Mouse (Mus musculus): Measurements from ENCODE around the gene Fnbp1l. TPM values are rescaled to one million over a fixed set of nuclear protein-coding genes. Genes with fewer than 3 reads are reported as not detected.

Gene Fnbp1l
- polyA plus RNA-seq (2015; fragmentation: Nextera tagmentation; extraction: Ambion mirVana) = 4.0 and 4.4 TPM in 2 replicates

DNA sequence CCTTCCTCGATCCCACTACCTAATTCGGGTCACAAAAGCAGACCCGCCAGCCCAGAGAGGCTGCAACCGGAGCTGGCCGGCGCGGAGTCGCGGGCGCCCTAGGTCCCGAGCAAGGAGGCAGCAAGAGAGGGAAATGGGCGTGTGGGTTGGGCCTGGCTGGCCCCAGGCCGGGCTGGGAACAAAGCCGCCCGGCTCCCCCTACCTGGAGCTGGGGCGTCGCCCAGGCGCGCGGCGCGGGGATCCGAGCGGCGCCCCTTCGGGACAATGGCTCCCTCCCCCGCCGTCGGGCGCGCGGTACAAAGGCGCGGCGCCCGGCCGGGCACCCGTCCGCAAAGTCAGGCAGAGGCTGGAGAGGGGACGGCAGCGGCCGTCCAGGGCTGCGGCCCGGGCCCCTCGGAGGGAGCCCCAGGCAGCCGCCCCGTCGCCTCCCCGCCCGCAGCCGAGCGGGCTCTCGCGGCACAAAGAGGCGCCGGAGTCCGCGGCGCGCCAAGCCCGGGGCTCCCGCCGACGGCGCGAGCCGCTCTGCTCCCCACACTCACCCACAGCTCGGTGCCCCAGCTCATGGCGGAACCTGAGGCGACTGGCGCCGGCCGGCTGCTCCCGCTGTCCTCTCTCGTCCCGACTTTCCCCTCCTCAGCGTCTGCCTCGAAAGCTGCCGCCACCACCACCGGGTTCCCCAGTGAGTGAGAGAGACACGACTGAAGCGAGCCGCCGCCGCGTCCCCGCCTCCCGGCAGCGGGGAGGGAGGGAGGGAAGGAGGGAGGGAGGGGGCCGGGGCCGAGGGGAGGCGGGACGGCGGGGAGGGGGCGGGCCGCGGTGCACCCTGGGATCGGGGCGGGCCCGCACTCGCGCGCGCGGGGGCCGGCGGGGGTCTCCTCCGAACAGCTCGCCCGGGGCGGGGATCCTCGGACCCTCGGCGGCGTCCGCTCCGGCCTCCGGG is at the start of gene Fnbp1l:
Gene Fnbp1l, minus strand, starts transcription at position 725 of the 940 bp plus-strand sequence.
- H3K4me1 ChIP-seq (ENCODE audit: insufficient read depth) = peaks cover 5% of the 10 kb centered on the region
- H3K27ac ChIP-seq (ENCODE audit: low read depth) = peak within 1 kb of the TSS; percentile 95
- peak within 1 kb of the TSS; percentile 80 for H3K4me2 ChIP-seq (ENCODE audit: low read depth, low read length)
- no peak for TF ChIP-seq EP300 (IDR thresholded peaks at IDR 0.05; ENCODE audit: low read depth)
- no peaks in the 10 kb centered on the region for H3K9me3 ChIP-seq (ENCODE audit: low read length)
- 2% methylated on average over 88 of the region's 118 CpGs for WGBS (ENCODE audit: insufficient replicate concordance)
- peak within 1 kb of the TSS; percentile 79 for H3K9ac ChIP-seq (replicated peaks)
- H3K36me3 ChIP-seq (replicated peaks; ENCODE audit: insufficient read depth, low read length) = no peaks in the 10 kb centered on the region
- peaks cover 4% of the 10 kb centered on the region; the same call in 1 of the 2 replicates for H3K27me3 ChIP-seq (ENCODE audit: insufficient read depth, low read length)
- ATAC-seq (peak; percentile 80), DNase-seq (peak; percentile 80)
- peak within 1 kb of the TSS; percentile 81 for H3K4me3 ChIP-seq (ENCODE audit: low read depth, low read length)

DNA sequence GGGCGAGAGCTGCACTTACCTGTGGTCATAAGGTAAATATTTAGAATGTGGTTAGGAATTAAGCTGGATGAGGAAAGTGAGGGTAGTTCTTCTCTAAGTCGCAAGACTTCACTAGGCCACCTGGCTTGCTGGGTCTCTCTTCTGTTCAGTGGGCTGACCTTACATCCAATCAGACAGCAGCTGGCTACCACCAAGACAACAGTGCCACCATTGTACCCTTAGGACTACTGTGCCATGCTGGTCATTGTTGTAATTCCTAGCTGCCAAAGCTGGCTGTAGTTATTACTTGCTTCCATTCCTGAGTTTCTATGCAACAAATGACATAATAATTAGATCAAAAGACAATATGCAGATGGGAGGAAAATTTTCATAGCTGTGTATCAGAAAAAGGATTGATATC is 41.3 kb upstream of the Fnbp1l start:
- no peak for ATAC-seq
- no peaks in the 10 kb centered on the region for H3K36me3 ChIP-seq (replicated peaks; ENCODE audit: insufficient read depth, low read length)
- H3K27ac ChIP-seq (ENCODE audit: low read depth) = no peak overlapping the region
- no peaks in the 10 kb centered on the region for H3K4me1 ChIP-seq (ENCODE audit: insufficient read depth)
- no peak for TF ChIP-seq EP300 (IDR thresholded peaks at IDR 0.05; ENCODE audit: low read depth)
- no peak for TF ChIP-seq CTCF (IDR thresholded peaks at IDR 0.05; ENCODE audit: low read depth)
- WGBS (ENCODE audit: insufficient replicate concordance) = 67% methylated on average over 2 of the region's 2 CpGs
- H3K27me3 ChIP-seq (ENCODE audit: insufficient read depth, low read length) = no peaks in the 10 kb centered on the region
- no peak overlapping the region for H3K4me2 ChIP-seq (ENCODE audit: low read depth, low read length)
- DNase-seq = no peak
- no peak overlapping the region for H3K9ac ChIP-seq (replicated peaks)
- no peaks in the 10 kb centered on the region for H3K9me3 ChIP-seq (ENCODE audit: low read length)
- H3K4me3 ChIP-seq (ENCODE audit: low read depth, low read length) = no peak overlapping the region

DNA sequence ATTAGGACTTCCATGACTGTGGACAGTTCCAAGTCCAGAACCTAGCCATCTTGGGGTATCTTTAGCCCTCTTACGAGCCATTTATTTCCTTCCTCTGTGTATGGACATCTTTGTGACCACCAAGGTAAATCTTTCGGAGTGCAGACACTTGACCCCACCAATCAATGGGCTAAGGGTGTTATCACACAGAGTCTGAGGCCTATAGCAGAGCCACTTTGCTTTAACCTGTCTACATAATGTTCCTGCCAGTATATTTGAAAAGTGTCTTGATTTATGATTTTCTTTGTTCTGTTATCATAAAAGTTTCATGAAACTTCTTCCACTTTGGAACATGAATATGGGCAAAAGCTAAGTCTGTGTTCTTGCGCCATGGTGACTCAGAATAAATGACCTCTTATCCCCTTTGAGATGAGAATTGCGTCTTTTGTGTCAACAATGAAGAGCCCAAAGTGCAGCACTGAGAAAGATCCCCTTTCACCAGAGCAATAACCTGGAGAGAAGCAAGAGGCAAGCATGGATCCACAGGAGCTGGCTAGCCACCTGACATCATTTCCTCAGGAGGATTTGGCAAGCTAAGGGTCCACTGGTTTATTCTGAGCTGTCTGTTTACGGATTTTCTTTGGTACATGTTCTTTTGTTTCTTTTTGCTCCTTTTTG is 39.9 kb upstream of the Fnbp1l start:
- no peak overlapping the region for H3K9ac ChIP-seq (replicated peaks)
- 74% methylated on average over 5 of the region's 5 CpGs for WGBS (ENCODE audit: insufficient replicate concordance)
- H3K27ac ChIP-seq (ENCODE audit: low read depth) = no peak overlapping the region
- DNase-seq (no peak), ATAC-seq (no peak)
- H3K36me3 ChIP-seq (replicated peaks; ENCODE audit: insufficient read depth, low read length) = no peaks in the 10 kb centered on the region
- no peaks in the 10 kb centered on the region for H3K27me3 ChIP-seq (ENCODE audit: insufficient read depth, low read length)
- H3K4me3 ChIP-seq (ENCODE audit: low read depth, low read length) = no peak overlapping the region
- no peak overlapping the region for H3K4me2 ChIP-seq (ENCODE audit: low read depth, low read length)
- H3K9me3 ChIP-seq (ENCODE audit: low read length) = no peaks in the 10 kb centered on the region
- TF ChIP-seq CTCF (IDR thresholded peaks at IDR 0.05; ENCODE audit: low read depth) (no peak), EP300 (IDR thresholded peaks at IDR 0.05; ENCODE audit: low read depth) (no peak)
- no peaks in the 10 kb centered on the region for H3K4me1 ChIP-seq (ENCODE audit: insufficient read depth)

DNA sequence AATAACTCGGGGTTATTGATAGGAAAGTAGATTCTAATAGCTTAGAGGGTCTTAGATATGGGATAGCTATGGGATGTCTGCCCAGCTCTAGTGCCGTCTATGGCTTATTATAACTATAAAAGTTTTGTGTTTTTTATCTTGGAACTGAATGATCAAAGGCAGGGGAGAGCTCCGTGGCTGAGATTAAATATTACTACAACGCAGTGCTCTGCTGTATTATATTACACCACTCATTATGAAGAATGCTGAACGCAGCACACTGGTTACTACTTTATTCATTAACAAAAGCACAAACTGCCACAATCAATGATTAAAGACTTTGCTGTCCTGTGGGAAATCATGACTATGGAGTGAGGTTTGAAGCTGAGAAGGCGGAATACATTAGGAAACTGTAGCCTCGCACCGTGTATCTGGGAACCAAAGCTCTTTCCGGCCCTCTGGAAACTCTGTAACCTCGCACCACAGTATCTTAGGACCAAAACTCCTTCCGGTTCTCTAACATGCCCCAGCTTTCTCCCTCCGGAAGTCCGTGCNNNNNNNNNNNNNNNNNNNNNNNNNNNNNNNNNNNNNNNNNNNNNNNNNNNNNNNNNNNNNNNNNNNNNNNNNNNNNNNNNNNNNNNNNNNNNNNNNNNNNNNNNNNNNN is 27.8 kb upstream of the Fnbp1l start:
- no peak overlapping the region for H3K4me3 ChIP-seq (ENCODE audit: low read depth, low read length)
- H3K9me3 ChIP-seq (ENCODE audit: low read length) = no peaks in the 10 kb centered on the region
- peak; percentile 25; the same call in 1 of the 2 replicates for ATAC-seq
- WGBS (ENCODE audit: insufficient replicate concordance) = 64% methylated on average over 13 of the region's 13 CpGs
- no peak for DNase-seq
- no peak overlapping the region for H3K4me2 ChIP-seq (ENCODE audit: low read depth, low read length)
- no peaks in the 10 kb centered on the region for H3K36me3 ChIP-seq (replicated peaks; ENCODE audit: insufficient read depth, low read length)
- TF ChIP-seq CTCF (IDR thresholded peaks at IDR 0.05; ENCODE audit: low read depth) (no peak), EP300 (IDR thresholded peaks at IDR 0.05; ENCODE audit: low read depth) (no peak)
- H3K27me3 ChIP-seq (ENCODE audit: insufficient read depth, low read length) = no peaks in the 10 kb centered on the region
- H3K9ac ChIP-seq (replicated peaks) = no peak overlapping the region
- H3K4me1 ChIP-seq (ENCODE audit: insufficient read depth) = no peaks in the 10 kb centered on the region
- H3K27ac ChIP-seq (ENCODE audit: low read depth) = no peak overlapping the region

DNA sequence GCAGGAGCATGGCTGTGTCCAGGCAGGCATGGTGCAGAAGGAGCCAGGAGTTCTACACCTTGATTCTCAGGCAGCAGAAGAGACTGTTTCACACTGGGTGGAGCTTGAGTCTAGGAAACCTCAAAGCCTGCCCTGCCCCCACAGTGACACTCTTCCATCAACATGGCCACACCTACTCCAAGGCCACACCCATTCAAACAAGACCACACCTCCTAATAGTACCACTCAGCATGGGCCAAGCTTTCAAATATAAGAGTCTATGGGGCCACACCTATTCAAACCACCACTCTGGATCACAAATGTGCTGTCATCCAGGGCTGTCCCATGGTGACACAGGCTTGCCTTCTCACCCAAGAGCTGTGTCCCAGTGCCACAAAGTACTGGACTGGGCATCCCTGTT is 20.8 kb upstream of the Fnbp1l start:
- Histone ChIP-seq H3K9ac (replicated peaks) (no peak overlapping the region), H3K27ac (ENCODE audit: low read depth) (no peak overlapping the region), H3K36me3 (replicated peaks; ENCODE audit: insufficient read depth, low read length) (no peaks in the 10 kb centered on the region), H3K4me2 (ENCODE audit: low read depth, low read length) (no peak overlapping the region), H3K9me3 (ENCODE audit: low read length) (no peaks in the 10 kb centered on the region), H3K27me3 (ENCODE audit: insufficient read depth, low read length) (no peaks in the 10 kb centered on the region), H3K4me3 (ENCODE audit: low read depth, low read length) (no peak overlapping the region), H3K4me1 (ENCODE audit: insufficient read depth) (no peaks in the 10 kb centered on the region)
- TF ChIP-seq EP300 (IDR thresholded peaks at IDR 0.05; ENCODE audit: low read depth) (no peak), CTCF (IDR thresholded peaks at IDR 0.05; ENCODE audit: low read depth) (no peak)
- DNase-seq (no peak), ATAC-seq (no peak)

DNA sequence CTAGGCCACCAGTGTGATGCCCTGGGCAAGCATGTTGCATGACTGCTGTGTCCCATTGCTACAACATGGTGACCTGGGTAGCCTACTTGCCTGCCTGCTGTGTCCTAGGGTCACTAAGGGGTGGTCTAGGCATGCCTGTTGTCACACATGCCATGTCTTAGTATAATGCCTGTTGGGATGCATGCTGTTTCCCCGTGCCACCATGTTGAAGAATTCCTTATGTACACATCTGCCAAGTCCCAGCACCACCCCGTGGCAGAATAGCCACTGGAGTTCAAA is 19.6 kb upstream of the Fnbp1l start:
- Histone ChIP-seq H3K4me2 (ENCODE audit: low read depth, low read length) (no peak overlapping the region), H3K4me1 (ENCODE audit: insufficient read depth) (no peaks in the 10 kb centered on the region), H3K9ac (replicated peaks) (no peak overlapping the region), H3K27ac (ENCODE audit: low read depth) (no peak overlapping the region), H3K4me3 (ENCODE audit: low read depth, low read length) (no peak overlapping the region), H3K27me3 (ENCODE audit: insufficient read depth, low read length) (no peaks in the 10 kb centered on the region), H3K36me3 (replicated peaks; ENCODE audit: insufficient read depth, low read length) (no peaks in the 10 kb centered on the region), H3K9me3 (ENCODE audit: low read length) (no peaks in the 10 kb centered on the region)
- no peak for TF ChIP-seq EP300 (IDR thresholded peaks at IDR 0.05; ENCODE audit: low read depth)
- no peak for TF ChIP-seq CTCF (IDR thresholded peaks at IDR 0.05; ENCODE audit: low read depth)
- 83% methylated on average over 2 of the region's 2 CpGs for WGBS (ENCODE audit: insufficient replicate concordance)
- no peak for DNase-seq
- peak; percentile 19 for ATAC-seq
